Mouse (Mus musculus) intestine, embryonic 15.5 days (tissue): Measurements from ENCODE around the gene Gm27021. TPM values are rescaled to one million over a fixed set of nuclear protein-coding genes. Genes with fewer than 3 reads are reported as not detected.

ENCODE experiments used
- ATAC-seq: fragments of 200-750 bp; cut with Nextera tagmentation; 2 replicates; pipeline ENCODE4 v1.8.0; 2017; ENCODE audit warnings: moderate TSS enrichment, moderate library complexity
- H3K27ac ChIP-seq: fragments of 300-500 bp; sonication (generic); 2 replicates; pipeline ENCODE4 v1.5.1; 2015; ENCODE audit warnings: mild to moderate bottlenecking, inconsistent platforms
- H3K27me3 ChIP-seq: fragments of 300-500 bp; sonication (generic); replicated peaks from 2 replicates; pipeline ENCODE4 v1.6.1; 2015; ENCODE audit warnings: inconsistent platforms
- H3K36me3 ChIP-seq: fragments of 300-500 bp; sonication (generic); 2 replicates; pipeline ENCODE4 v1.6.1; 2015; ENCODE audit warnings: inconsistent platforms
- H3K4me1 ChIP-seq: fragments of 300-500 bp; sonication (generic); replicated peaks from 2 replicates; pipeline ENCODE4 v1.6.1; 2015; ENCODE audit warnings: inconsistent platforms
- H3K4me2 ChIP-seq: fragments of 300-500 bp; sonication (generic); replicated peaks from 2 replicates; pipeline ENCODE4 v1.6.1; 2015; ENCODE audit warnings: mild to moderate bottlenecking, inconsistent platforms
- H3K4me3 ChIP-seq: fragments of 300-500 bp; sonication (generic); replicated peaks from 2 replicates; pipeline ENCODE4 v1.5.1; 2015; ENCODE audit warnings: inconsistent platforms
- H3K9ac ChIP-seq: fragments of 300-500 bp; sonication (generic); 2 replicates; pipeline ENCODE4 v1.6.1; 2015; ENCODE audit warnings: inconsistent platforms
- H3K9me3 ChIP-seq: fragments of 300-500 bp; sonication (generic); 2 replicates; pipeline ENCODE4 v1.6.1; 2016; ENCODE audit warnings: inconsistent platforms
- WGBS: fragments of 180-500 bp; shearing (Covaris S2); methylation state at CpG from one replicate; pipeline ENCODE4 v1.1.7; 2015; 5-methylcytosine and 5-hydroxymethylcytosine counted together
- polyA plus RNA-seq: library from polyadenylated mRNA; unstranded; fragments of >200 nt; fragmentation: Nextera tagmentation; extraction: Ambion mirVana; gene quantifications from 2 replicates; pipeline ENCODE4 v1.2.1, GENCODE M21; 2015

Gm27021 gene
- polyA plus RNA-seq, 1 experiment from 2014 or later = 2.2 TPM

DNA sequence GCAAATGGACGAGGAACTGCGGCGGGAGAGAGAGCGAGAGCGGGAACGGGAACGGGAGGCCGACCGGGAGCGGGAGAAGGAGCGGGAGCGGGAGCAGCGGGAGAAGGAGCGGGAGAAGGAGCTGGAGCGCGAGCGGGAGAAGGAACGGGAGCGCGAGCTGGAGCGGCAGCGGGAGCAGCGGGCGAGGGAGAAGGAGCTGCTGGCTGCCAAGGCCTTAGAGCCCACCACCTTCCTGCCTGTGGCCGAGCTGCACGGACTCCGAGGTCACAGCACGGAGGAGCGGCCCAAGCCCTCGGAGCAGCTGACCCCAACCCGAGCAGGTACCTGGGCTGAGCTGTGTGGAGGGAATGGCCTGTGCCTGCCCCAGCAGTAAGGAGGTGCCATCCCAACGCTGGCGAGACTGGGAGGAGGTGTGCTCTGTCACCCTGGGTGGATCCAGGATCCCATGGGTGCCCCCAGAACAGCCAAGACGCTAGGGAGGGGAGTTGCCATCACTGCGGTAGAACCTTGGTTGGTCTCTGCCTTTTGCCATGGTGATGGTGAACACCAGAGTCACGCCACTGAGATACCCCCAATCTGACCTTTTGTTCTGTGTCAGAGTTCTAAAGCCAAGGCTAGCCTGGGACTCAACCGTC lies 99.6 kb downstream of the Gm27021 start:
- 98% methylated on average over 37 of the region's 37 CpGs for WGBS
- ATAC-seq = no peak
- no peak overlapping the region for H3K27ac ChIP-seq
- no peak overlapping the region for H3K9ac ChIP-seq
- peaks cover 57% of the 10 kb centered on the region for H3K36me3 ChIP-seq
- H3K4me3 ChIP-seq = no peak overlapping the region
- peaks cover 25% of the 10 kb centered on the region for H3K4me1 ChIP-seq
- H3K9me3 ChIP-seq = no peaks in the 10 kb centered on the region
- no peaks in the 10 kb centered on the region for H3K27me3 ChIP-seq
- no peak overlapping the region for H3K4me2 ChIP-seq

DNA sequence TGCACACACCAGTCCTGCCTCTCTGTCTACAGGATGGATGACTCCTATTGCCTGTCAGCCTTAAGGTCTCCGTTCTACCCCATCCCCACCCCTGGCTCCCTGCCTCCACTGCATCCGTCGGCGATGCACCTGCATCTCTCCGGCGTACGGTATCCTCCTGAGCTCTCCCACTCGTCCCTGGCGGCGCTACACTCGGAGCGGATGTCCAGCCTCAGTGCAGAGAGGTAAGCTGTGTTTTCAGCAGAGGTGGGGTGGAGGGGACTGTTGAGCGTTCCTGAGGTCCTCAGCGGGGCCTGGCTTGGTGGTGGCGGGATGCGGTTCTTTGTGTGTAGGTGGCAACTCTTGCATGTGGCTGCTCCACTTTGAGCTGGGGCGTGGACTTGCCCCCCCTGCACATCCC lies 100.1 kb downstream of the Gm27021 start:
- Histone ChIP-seq H3K9me3 (no peaks in the 10 kb centered on the region), H3K9ac (no peak overlapping the region), H3K4me1 (peaks cover 31% of the 10 kb centered on the region), H3K36me3 (peaks cover 51% of the 10 kb centered on the region), H3K27me3 (no peaks in the 10 kb centered on the region), H3K4me2 (no peak overlapping the region), H3K4me3 (no peak overlapping the region), H3K27ac (no peak overlapping the region)
- 93% methylated on average over 17 of the region's 17 CpGs for WGBS
- ATAC-seq = no peak

GRCm38 (mm10) chr8:120566681-120567080 lies 101.2 kb downstream of the Gm27021 start:
- Histone ChIP-seq H3K27me3 (no peaks in the 10 kb centered on the region), H3K4me1 (peaks cover 37% of the 10 kb centered on the region), H3K27ac (no peak overlapping the region), H3K9me3 (no peaks in the 10 kb centered on the region), H3K4me2 (no peak overlapping the region), H3K4me3 (no peak overlapping the region), H3K36me3 (peaks cover 41% of the 10 kb centered on the region), H3K9ac (no peak overlapping the region)
- WGBS = 85% methylated on average over 8 of the region's 8 CpGs
- no peak for ATAC-seq

DNA sequence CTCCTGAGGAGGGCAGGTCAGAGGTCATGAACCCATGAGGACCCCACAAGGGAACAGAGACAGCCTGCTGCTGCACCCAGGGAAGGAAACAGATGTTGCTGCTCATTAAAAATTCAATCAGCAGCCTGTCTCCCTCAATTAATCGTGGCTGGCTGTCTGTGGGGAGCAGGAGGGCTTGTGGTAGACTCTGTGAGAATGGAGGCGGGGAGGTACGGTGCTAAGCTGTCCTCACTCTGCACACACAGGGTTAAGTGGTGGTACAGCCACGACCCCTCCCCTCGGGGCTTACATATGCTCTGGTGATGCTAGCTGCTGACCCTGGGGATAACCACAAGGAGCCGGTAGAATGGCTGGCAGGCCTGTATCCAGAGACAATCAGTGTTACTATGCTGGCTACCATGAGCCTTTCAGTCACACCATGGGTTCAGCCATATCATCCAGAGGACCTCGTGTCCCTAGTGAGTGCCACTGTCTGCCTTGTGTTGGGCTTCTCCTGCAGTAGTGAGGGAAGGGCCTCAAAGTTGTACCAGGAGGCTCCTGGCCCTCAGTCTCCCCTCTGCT lies 102.6 kb downstream of the Gm27021 start:
- ATAC-seq = no peak
- peak overlapping the region; percentile 28; the same call in 1 of the 2 replicates for H3K27ac ChIP-seq
- peaks cover 31% of the 10 kb centered on the region for H3K36me3 ChIP-seq
- no peak overlapping the region for H3K4me2 ChIP-seq
- no peak overlapping the region for H3K4me3 ChIP-seq
- H3K27me3 ChIP-seq = no peaks in the 10 kb centered on the region
- H3K4me1 ChIP-seq = peaks cover 37% of the 10 kb centered on the region
- H3K9me3 ChIP-seq = no peaks in the 10 kb centered on the region
- H3K9ac ChIP-seq = no peak overlapping the region
- 38% methylated on average over 7 of the region's 7 CpGs for WGBS

- H3K27me3 ChIP-seq = no peaks in the 10 kb centered on the region
- H3K4me1 ChIP-seq = peaks cover 40% of the 10 kb centered on the region
- 32% methylated on average over 20 of the region's 20 CpGs for WGBS
- no peaks in the 10 kb centered on the region for H3K9me3 ChIP-seq
- H3K36me3 ChIP-seq = peaks cover 27% of the 10 kb centered on the region
- H3K27ac ChIP-seq = peak overlapping the region; percentile 84
- no peak overlapping the region for H3K4me3 ChIP-seq
- peak overlapping the region; percentile 23 for H3K9ac ChIP-seq
- peak; percentile 69 for ATAC-seq
- peak overlapping the region; percentile 45 for H3K4me2 ChIP-seq
Measured at GRCm38 (mm10) chr8:120563851-120564837, 103.7 kb downstream of the Gm27021 start.

- Histone ChIP-seq H3K4me1 (peaks cover 44% of the 10 kb centered on the region), H3K36me3 (peaks cover 19% of the 10 kb centered on the region), H3K9me3 (no peaks in the 10 kb centered on the region), H3K4me3 (no peak overlapping the region), H3K27ac (peak overlapping the region; percentile 84), H3K9ac (peak overlapping the region; percentile 23), H3K4me2 (peak overlapping the region; percentile 45; the same call in 1 of the 2 replicates), H3K27me3 (no peaks in the 10 kb centered on the region)
- 36% methylated on average over 8 of the region's 8 CpGs for WGBS
- peak; percentile 6 for ATAC-seq
Measured at GRCm38 (mm10) chr8:120563348-120563724, 104.5 kb downstream of the Gm27021 start.

- H3K4me1 ChIP-seq = peaks cover 44% of the 10 kb centered on the region
- ATAC-seq = no peak
- 80% methylated on average over 18 of the region's 18 CpGs for WGBS
Measured at GRCm38 (mm10) chr8:120562680-120563347, 105.1 kb downstream of the Gm27021 start.

DNA sequence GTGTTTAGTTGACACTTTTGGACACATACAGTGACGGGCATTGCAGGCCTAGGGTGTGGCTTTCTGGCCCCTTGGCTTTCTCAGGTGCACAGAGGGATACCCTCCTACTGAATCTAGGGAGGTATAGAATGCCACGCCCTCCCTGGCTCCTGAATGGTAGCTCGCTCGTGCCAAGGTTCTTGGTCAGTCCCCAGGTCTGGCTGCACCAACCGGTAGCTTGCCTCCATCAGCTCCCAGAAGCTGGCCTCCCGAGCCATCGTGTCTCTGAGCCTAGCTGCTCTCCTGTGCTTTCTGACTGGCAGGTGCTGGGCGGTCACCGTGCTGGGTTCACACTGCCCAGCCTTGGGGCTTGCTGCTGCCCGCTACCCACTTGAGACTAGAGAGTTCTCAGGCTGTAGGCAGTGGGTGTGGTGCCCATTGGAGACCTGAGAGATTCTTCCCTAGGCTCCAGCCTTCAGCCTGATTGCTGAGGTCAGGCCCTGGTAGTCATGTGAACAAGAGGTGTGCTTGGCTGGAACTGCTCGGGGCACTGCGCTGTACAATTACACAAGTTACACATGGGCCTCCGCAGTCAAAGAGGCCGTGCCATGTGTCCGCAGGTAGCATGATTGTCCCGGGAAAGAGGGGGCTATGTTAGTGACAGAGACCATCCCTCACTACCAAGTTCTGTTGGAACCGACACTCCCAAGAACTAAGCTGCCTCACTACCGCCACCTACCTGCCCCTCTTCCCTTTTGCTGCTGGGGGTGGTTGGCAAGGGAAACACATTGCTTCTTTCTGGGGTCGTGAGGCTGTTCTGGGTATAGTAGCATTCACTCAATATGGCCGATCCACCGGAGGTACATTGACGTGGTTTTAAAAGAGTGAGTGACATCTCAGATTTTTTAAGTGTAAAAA lies 106.1 kb downstream of the Gm27021 start:
- H3K9me3 ChIP-seq = no peaks in the 10 kb centered on the region
- H3K27ac ChIP-seq = peak overlapping the region; percentile 15; the same call in 1 of the 2 replicates
- H3K27me3 ChIP-seq = no peaks in the 10 kb centered on the region
- 82% methylated on average over 22 of the region's 22 CpGs for WGBS
- peaks cover 4% of the 10 kb centered on the region; the same call in 1 of the 2 replicates for H3K36me3 ChIP-seq
- no peak for ATAC-seq
- H3K4me1 ChIP-seq = peaks cover 54% of the 10 kb centered on the region
- no peak overlapping the region for H3K4me2 ChIP-seq
- H3K9ac ChIP-seq = no peak overlapping the region
- no peak overlapping the region for H3K4me3 ChIP-seq

More at GRCm38 (mm10) chr8:120562680-120563347, 105.1 kb downstream of the Gm27021 start:
- H3K9me3 ChIP-seq = no peaks in the 10 kb centered on the region
- H3K27me3 ChIP-seq = no peaks in the 10 kb centered on the region
- H3K36me3 ChIP-seq = peaks cover 14% of the 10 kb centered on the region
- H3K4me3 ChIP-seq = no peak overlapping the region
- H3K27ac ChIP-seq = peak overlapping the region; percentile 84
- H3K4me2 ChIP-seq = no peak overlapping the region
- H3K9ac ChIP-seq = peak overlapping the region; percentile 23; the same call in 1 of the 2 replicates

DNA sequence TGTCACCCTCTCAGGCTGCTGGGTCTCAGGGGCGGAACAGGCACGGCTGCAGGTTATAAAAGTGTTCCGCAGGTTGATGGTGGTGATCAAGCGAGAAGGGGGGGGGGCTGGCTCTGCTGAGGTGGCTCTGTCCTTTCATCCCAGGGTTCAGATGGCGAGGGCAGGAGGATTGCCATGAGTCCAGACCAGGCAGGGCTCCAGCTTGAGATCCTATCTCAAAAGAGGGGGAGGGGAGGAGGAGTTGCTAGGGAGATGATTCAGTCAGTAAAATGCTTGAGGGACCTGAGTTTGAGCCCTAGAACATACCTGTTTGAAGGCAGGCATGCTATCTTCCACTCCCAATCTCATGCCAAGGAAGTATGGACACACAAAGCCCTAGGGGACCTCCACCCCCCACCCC lies 107.3 kb downstream of the Gm27021 start:
- Histone ChIP-seq H3K27ac (no peak overlapping the region), H3K9ac (no peak overlapping the region), H3K9me3 (no peaks in the 10 kb centered on the region), H3K27me3 (no peaks in the 10 kb centered on the region), H3K4me1 (peaks cover 63% of the 10 kb centered on the region), H3K4me2 (no peak overlapping the region), H3K36me3 (0 out of 2 replicates have a peak, but pooled peaks cover 2% of the 10 kb centered on the region), H3K4me3 (no peak overlapping the region)
- 89% methylated on average over 5 of the region's 5 CpGs for WGBS
- no peak for ATAC-seq

DNA sequence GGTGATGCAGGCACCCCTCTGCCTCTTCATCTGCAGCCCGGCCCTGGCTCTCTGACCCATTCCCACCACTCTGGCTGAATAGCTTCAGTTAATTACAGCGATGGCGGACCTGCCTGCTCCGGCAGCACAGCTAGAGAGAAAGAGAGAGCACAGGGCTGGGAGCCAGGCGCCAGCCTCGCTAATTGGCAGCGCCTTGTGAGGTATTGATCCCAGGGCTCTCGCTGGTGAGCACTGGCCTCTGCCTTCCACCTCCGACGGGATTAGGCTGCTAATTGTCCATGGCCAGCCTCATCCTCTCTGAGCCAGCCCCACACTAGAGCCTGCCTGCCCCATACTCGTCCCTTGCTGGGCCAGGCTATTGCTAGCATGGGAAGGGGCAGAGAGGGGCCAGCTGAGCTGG lies 108.2 kb downstream of the Gm27021 start:
- H3K36me3 ChIP-seq = 0 out of 2 replicates have a peak, but pooled peaks cover 2% of the 10 kb centered on the region
- H3K4me2 ChIP-seq = no peak overlapping the region
- H3K4me1 ChIP-seq = peaks cover 56% of the 10 kb centered on the region
- no peak overlapping the region for H3K4me3 ChIP-seq
- no peak for ATAC-seq
- no peaks in the 10 kb centered on the region for H3K27me3 ChIP-seq
- H3K9me3 ChIP-seq = no peaks in the 10 kb centered on the region
- 58% methylated on average over 11 of the region's 11 CpGs for WGBS
- no peak overlapping the region for H3K9ac ChIP-seq
- no peak overlapping the region for H3K27ac ChIP-seq
